Mouse (Mus musculus) mesoderm, embryonic 11.5 days (tissue): Measurements from ENCODE around the gene Fam210b.
"Not testable (repeated sequence)": the region's sequence is repeated elsewhere in the genome, so short reads cannot be mapped to it uniquely, and the experiment has no call there.

ENCODE experiments used
- DNase-seq: peaks from one replicate; pipeline ENCODE4 v3.0.0-alpha.2; 2012; ENCODE audit warnings: low read depth, low spot score

Fam210b gene

DNA sequence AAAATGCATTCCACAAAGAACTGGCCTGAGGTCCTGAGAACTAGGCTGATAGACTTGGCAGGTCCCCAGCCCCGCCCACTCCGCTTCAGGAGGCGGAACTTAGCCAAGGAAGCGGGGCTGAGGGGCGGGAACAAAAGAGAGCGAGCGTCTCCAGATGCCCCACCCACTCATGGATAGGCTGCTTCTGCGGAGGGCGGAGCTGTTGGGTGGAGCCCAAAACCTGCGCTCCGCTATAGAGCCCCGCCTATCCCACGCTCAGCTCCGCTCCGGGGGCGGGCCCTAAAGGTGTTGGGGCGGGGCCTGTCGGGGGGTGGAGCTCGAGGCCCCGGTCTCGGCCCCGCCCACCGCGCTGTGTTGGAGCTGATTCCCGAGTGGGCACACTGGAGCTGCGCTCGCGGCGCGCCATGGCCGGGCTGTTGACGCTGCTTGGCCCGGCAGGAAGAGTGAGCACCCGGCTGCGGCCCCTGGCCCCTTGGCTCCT, at the start of gene Fam210b:
TSS of gene Fam210b (plus strand) at position 308 of the 481 bp plus-strand sequence.
- DNase-seq, result peak; percentile 98

DNA sequence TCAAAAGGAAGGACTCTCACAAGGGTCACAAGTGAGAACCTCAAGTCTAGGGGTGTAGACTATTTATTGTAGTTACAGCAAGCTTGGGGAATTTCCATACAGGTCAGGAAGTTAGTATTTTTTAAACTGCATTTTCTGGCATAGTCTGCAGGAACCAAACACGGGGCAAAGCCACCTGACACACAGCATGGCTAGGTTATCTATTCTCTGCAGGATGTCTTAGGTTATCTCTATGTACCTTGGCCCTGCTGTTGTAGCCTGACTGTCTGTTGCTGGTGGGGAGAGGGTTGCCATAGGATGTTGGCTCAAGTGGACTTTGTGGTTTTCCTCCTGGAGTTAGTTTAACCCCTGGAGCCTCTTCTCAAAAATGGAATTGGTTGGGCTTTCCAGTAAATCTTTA, 47.3 kb upstream of the Fam210b start:
- DNase-seq, result no peak

DNA sequence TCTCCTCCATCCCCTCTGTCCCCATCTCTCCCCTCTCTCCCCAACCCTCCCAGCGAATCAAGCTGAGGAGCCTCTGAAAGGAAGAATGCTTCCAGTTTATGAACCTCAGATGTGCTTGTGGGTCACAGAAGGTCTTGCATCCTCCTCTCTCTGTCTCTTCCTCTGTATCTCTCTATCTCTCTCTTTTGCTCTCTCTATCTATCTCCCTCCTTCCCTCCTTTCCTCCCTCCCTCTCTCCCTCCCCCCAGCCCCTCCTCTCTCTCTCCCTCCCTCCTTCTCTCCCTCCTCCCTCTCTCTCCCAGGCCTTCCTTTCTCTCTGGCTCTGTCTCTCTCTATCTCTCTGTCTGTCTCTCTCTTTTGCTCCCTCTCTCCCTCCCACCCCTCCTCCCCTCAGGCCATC, 46.8 kb upstream of the Fam210b start:
- DNase-seq, result no peak

DNA sequence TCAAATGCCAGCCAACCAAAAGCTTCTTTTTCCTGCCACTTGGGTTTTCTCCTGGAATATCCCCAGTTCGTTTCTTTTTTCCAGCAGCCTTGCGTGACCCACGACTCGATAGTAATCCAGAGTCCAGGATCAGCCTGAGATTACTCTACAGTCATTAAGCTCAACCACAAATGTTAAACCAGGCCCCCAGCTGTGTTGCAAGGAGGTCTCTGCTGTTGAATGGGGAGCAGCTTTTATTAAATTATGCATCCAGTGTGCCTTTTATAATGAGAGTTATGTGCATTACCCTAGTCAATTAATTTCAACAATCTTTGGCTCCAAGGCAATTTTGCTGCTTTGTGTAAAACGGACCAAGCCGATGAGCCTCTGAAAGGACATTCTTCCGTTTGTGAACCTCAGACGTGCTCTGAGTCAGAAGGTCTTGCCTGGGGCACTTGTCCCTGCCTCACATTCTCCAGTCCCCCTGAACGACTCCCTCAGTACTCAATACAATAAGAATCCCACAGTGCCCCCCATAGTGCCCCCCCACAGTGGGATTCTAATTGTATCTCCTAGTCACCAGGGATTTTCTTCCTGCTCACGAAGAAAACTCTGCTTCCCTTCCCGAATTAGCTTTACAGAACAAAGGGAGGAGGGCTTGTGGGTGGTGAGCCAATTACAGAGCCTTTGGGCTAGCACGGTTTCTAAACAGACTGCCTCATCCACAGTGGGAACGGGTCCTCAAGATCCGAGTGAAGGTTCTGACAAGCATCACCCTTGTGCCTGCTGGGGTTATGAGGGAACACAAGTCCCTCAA, 46.0 kb upstream of the Fam210b start:
- DNase-seq, result peak; percentile 23

DNA sequence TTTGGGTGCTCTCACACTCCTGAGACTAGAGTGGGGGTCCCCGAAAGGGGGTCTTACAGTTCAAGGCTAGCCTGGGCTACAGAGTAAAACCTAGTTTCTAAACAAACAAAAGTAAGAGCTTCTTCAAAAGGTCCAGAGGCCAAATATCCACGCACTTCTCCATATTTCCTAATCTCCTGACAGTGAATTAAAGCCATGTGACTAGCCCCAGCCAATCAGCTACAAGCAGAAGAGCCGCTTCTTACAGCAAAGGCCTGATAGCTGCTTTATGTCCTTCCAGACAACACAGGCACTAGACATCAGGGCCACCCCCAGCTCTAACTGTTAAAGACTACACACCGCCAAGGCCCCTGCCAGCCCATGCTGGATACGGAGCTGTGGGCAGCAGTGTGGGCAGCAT, 43.0 kb upstream of the Fam210b start:
- no peak for DNase-seq

DNA sequence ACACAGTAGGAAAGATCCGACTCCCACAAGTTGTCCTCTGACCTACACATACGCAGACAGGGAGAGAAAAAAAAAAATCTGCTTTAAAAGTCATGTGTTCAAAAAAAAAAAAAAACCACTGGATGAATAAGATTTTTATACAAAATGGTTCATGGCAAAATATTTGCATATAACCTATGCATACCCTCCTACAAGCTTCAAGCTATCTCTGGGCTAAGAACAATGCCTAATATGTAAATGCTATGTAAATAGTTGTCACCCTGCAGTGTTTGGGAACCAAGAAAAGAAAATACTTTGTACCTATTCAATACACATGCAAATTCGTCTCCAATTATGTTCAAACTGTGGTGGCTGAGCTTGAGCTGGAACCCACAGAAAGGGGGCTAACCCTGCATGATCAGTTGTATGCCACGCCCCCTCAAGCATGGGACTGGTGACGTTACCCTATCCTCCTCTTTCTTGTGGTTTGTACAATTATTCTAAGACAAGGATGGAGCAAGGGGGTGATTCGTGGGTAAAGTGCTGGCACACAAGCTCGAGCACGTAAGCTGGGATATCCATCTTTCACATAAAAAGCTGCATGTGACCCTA, 41.2 kb upstream of the Fam210b start:
- DNase-seq, result no peak

DNA sequence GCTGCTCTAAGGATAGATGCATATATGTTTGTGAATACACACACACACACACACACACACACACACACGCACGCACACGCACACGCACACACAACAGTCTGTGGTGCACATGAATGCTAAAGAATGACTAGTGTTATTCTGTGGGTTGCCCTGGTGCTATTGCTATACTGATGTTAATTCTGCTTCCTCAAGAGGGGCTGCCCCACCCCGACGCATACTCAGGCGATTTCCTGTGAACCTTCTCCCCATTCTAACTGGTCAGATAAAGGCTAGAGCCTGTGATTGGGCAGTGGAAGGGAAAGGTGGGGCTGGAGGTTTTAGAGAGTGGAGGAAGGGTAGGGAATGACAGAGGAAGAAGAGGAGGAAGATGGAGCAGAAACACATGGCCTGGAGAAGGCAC, 39.8 kb upstream of the Fam210b start:
- not testable (repeated sequence) for DNase-seq

DNA sequence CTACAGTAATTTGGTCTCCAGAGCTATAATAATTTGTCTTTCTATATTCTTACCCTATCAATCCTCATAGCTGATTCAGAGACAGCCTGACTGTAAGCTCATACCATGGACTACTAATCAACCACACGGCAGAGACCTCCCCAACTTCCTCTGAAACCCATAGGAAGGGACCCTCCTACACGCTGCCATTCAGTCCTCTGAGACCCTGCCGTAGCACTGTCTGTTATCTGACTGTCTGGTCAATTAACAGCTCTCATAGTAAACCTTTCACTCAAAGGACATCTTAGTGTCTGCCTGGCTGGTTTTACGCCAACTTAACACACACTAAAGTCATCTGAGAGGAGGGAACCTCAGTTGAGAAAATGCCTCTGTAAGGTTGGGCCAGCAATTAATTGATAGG, 38.8 kb upstream of the Fam210b start:
- no peak for DNase-seq

DNA sequence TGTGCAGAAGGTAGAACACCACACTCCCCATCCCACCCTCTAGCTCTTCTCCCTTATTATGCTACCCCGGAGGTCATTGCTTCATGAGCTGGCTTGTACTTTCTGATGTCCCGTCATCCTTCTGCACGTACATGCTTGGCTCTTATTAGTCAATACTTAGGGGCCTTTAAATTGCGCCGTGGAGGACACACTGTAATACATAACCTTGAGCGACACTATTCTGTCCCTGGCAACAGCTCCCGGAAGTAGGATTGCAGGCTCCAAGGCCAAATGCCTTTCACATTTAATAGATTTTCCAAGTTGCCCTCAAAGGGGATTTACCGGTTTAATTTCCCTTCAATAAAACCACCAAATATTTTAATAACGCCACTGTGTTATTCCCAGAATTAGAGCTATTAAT, 33.6 kb upstream of the Fam210b start:
- no peak for DNase-seq

DNA sequence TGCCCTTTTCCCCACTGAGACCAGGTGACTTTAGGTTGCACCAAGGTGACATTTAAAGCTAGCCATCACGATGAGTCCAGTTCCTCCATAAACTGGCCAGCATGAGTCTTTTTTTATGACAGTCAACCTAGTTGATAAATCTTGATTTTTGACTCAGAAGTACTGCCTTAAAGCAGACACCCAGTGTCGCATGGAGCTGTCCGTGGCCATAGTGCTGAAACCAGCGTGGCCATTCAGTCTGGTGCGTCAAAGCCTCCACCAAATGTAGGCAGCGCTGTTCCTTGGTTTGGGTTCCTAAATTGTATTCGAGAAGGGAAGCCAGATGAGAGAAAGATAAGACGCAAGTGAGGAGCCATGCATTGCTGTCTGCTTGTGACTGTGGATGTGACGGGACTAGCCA, 24.5 kb upstream of the Fam210b start:
- DNase-seq, result peak; percentile 86

DNA sequence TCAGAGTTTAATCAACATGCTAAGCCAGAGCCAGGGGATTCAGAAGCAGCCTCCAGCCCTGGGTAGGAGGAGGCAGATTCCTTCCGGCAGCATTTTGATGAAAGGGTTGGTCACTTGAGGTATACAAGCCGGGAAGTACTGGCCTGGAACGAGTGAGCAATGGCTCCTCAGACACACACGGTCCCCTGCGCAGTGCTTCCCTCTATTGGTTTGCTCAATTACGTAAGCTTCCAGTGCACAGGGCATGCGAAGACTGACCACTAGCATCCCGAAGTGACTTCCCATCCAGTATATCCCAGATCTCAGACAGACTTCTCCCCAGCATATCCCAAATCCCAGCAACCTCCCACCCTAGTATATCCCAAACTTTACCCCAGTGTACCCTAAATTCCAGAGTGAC, 17.1 kb upstream of the Fam210b start:
- no peak for DNase-seq

DNA sequence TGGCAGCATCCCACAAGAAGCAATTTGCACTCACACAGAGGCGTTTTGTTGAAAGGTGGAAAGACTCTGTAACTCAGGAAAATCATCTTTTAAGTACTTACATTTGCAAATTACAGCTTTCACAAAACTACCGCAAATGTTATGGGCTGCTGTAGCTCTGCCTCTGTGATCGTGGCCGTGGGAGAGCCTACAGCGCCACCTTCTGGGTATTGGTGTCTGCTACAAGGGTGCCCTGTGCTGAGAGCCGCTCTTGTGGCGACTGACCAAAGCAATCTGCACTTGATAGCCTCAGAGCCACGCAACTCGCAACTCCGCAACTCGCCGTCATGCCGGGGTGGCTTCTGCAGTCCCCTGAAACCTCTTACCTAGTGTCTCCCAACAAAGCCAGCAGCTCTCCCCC, 16.2 kb upstream of the Fam210b start:
- DNase-seq, result peak; percentile 76

DNA sequence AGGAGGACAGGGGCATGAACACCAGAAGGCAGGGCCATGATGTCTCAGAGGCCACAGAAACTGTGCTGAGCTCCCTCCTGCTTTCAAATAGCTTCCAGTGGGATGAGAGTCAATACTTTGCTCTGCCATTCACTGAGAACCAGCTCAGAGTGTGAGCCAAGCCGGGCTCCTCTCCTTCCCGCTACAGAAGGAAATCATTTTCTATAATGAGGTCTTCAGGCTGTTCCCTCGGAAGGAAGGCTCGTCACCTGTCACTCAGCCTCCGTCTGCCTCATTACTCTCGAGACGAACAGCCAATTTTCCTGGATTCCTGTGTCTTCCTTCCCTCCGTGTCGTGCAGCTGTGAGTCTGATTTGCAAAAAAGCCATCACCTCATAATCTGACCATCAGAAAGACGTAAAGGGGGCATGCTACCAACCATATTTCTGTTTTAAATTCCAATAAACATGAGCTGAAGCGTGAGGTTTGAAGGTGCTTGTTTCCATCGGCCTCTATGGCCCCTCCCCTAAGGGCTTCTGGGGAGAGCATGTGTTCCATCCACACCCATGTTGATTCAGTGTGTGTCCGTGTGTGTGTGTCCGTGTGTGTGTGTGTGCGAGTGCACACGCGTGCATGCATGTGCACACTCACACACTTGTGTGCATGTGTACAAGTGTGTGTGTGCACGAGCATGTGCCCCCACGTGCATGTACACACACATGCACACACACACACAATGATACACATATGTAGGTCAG, 7.0 kb upstream of the Fam210b start:
- DNase-seq, result no peak

DNA sequence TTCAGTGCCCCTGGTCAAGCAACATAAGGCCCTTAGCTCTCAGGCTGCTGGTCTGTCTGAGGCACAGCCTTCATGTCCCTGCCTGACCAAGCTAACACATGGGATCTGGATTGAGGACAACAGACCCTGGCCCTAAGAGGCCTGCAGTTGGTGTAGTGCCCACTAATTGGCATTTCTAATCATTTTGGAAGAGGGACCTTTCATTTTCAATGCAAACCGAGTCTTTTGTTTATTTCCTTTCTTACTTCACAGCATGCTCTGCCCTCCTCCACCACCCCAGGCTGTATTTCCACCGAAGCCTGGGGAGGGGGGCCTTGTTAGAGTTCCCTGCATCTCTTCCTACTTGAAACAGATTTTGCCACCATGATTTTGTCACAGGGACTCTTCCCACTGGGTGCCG, 4.4 kb upstream of the Fam210b start:
- no peak for DNase-seq

DNA sequence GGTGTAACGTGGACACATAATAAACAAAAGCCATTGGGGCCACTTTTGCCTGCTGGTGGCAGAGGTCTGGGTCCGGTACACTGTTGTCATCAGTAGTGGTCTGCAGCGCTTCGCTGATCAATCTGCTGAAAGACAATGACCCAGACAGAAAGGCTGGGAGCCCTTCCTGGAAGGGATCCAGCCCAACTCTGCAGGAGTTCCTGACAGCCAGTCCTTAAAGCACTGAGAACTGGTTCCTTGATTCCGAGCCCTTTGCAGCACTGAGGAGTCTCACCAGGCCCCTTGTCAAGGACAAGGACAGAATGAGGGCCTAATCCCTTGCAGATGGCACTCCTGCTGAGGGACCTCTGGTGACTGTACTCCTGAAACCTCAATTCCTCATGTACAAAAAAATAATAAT, 3.8 kb upstream of the Fam210b start:
- DNase-seq, result no peak

DNA sequence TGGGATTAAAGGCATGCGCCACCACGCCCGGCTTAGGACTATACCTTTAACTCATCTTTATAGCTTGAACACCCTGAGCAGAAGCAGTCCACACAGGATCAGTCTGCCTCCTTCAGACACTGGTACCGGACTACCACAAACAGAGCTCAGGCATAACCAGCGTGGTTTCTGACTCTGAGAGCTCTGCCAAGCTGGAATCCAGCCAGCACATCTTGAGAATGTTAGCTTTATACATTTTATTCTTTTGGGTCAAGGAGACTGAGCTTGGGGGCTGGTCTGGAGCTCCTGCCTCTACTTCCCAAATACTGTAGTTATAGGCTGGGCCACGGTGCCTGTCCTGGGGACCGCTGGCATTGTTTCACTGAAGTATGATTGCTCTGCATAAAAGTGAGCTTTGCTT, 1.6 kb upstream of the Fam210b start:
- DNase-seq, result no peak

DNA sequence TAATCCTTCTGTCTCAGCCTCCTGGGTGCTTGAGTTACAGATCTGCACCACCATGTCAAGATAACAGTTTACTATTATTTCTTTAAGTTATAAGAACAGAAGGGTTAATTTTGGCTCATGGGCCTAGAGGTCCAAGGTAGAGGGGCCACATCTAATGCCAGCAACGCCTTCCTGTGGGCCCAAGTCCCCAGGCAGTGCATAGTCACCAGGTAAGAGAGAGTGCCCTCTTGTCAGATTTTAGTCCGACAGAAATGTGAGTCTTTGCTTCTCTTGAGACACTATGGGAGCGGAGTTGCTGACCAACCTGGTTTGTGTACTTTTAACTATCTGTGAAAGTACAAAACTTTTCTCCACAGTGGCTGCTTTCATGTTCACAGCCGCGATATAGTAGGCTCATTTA, 696 bp upstream of the Fam210b start:
- no peak for DNase-seq

DNA sequence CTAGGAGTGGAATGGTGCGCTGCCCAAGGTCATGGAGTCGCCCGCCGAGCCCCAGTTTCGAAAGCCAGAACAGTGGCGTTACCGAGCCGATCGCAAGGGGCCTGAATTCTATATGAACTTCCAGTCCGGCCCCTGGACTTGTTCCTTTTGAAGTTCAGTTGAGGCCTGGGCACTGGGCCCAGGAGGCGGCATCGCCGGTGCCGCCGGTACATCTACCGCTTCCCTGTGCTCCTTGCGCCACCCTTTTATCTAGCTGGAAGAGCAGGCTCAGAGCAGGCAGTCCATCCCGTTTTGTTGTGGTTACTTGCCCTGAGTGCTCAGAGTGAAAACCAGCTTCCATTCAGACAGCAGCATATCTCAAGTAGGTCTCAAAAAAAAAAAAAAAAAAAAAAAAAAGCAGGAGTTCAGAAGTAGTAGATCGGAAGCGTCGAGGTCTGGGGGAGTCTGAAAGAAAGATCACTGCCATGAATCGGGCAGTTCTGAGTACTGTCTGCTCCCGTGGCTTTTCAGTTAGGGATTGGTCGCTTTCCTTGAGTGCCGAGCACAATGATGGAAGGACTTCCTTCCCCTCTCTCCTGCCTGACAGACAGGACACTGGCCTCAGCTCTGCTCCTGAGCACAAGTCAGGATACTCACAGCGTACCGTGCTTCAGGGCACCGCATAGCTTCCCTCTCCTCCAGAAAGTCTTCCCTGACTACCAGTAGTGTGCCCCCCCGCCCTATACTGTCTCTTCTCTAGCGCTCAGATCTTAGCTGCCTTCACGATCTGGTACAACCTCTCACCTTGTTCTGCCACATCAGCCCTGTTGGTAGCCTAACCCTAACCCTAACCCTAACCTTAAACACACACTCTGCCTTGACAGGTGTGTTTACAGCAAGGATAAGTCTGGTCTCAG, 917 bp downstream of the Fam210b start:
- DNase-seq, result no peak

DNA sequence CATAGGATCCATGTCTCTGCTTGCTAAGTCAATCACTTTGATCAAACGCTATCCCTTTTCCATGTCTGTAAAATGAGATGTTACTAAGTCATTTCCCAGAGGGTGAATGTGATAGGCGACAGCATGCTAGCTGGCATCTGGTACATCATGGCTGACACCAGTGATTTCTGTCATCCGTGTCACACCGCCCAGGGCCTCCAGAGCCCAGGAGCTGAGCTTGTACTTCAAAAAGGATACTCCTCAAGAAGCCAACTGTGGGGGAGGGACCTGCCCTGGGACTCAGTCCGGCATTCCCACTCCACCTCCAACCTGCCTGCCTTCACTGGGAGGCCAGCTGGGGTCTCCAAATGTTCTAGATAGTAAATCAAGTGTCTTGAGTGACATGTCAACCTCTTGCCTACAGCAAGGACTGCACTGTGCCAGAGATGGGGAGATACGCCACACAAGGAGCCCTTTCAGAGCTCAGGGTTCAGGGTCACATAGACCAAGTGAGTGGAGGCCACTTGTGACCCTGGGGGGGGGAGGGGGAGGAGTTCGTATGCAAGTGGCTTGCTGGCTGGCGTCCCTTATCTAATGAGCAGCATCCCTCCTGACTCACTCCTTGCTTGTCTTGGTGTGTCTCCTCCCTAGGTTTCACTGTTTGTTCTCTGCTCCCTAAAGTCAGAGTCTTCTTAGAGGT, 1.7 kb downstream of the Fam210b start:
- DNase-seq, result peak; percentile 50

DNA sequence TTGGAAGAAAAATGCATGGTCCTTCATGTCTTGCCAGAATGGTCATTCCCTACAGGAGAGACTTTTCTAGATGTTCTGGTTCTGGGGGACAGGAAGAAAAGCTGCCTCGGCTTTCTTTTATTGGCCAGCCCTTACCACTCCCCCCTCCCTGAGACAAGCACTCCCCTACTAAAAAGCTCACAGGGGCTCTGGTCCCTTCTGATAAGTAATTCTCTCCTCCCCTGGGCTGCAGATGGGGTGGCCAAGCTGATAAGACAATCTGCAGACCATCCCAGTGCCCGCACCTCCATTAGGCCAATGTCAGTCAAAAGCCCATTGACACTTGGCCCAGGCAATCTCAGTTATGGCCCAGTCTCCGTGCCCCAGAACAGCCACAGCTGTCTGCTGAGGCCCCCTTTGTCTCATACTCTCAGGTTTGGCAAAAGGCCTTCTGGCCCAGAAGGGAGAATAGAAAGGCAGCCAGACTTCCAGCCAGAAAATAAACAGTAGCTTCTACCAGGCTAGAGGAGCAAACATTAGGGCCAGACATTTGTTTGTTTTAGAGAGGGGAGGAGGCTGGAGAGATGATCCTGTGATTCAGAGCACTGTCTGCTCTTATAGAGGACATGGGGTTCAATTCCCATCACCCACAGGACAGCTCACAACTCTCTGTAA, 3.1 kb downstream of the Fam210b start:
- DNase-seq, result no peak

DNA sequence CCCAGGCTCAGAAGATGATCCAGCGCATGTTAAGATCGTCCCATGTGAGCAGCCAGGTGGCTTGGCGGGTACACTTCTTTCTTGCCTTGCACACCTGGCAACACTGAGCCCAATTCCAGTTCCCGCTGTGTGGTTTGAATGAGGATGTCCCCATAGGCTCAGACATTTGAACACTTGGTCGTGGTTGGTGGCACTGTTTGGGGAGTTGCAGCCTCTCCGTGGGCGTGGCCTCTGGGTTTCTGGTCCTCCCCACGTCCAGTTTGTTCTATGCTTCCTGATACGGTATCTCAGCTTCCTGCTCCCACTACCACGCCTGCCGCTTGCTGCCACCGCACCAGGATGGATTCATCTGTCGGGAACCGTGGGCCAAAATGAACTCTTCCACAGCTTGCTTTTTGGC, 4.4 kb downstream of the Fam210b start:
- DNase-seq, result no peak
